Mouse (Mus musculus) neural tube, embryonic 12.5 days (tissue): ENCODE measurements at regions not wholly inside any gene's neighbourhood (a gene's known extent, or its start where the extent isn't known, plus 50 kb on each side); places are given as distances from the start of the nearest gene placed in this dataset.

ENCODE experiments used
- ATAC-seq: fragments of 200-750 bp; cut with Nextera tagmentation; 2 replicates; pipeline ENCODE4 v1.8.0; 2017; ENCODE audit warnings: low read depth, mild to moderate bottlenecking, moderate TSS enrichment, moderate library complexity; ENCODE audit not compliant: low FRiP score
- H3K27ac ChIP-seq: fragments of 300-500 bp; sonication (generic); 2 replicates; pipeline ENCODE4 v1.5.1; 2016
- H3K27me3 ChIP-seq: fragments of 300-500 bp; sonication (generic); replicated peaks from 2 replicates; pipeline ENCODE4 v1.6.1; 2016; ENCODE audit warnings: mild to moderate bottlenecking
- H3K36me3 ChIP-seq: fragments of 300-500 bp; sonication (generic); 2 replicates; pipeline ENCODE4 v1.6.1; 2016; ENCODE audit warnings: mild to moderate bottlenecking
- H3K4me1 ChIP-seq: fragments of 300-500 bp; sonication (generic); 2 replicates; pipeline ENCODE4 v1.6.1; 2016
- H3K4me2 ChIP-seq: fragments of 300-500 bp; sonication (generic); replicated peaks from 2 replicates; pipeline ENCODE4 v1.6.1; 2016; ENCODE audit warnings: mild to moderate bottlenecking
- H3K4me3 ChIP-seq: fragments of 300-500 bp; sonication (generic); 2 replicates; pipeline ENCODE4 v1.5.1; 2016
- H3K9ac ChIP-seq: fragments of 300-500 bp; sonication (generic); 2 replicates; pipeline ENCODE4 v1.6.1; 2016; ENCODE audit warnings: mild to moderate bottlenecking
- H3K9me3 ChIP-seq: fragments of 300-500 bp; sonication (generic); 2 replicates; pipeline ENCODE4 v1.6.1; 2016; ENCODE audit warnings: mild to moderate bottlenecking
- WGBS: fragments of 180-500 bp; shearing (Covaris S2); methylation state at CpG from one replicate; pipeline ENCODE4 v1.1.7; 2016; 5-methylcytosine and 5-hydroxymethylcytosine counted together

- Histone ChIP-seq H3K4me3 (no peak overlapping the region), H3K27me3 (no peaks in the 10 kb centered on the region), H3K4me2 (no peak overlapping the region), H3K9ac (no peak overlapping the region), H3K27ac (peak overlapping the region; percentile 1; the same call in 1 of the 2 replicates), H3K4me1 (peaks cover 17% of the 10 kb centered on the region; the same call in 1 of the 2 replicates), H3K9me3 (no peaks in the 10 kb centered on the region), H3K36me3 (no peaks in the 10 kb centered on the region)
- WGBS: 39% methylated on average over 8 of the region's 8 CpGs
- ATAC-seq: peak; percentile 65
Measured at GRCm38 (mm10) chr17:78023507-78024355, 176.3 kb upstream of the Crim1 start.

GRCm38 (mm10) chr17:78024356-78024723 lies 175.7 kb upstream of the Crim1 start:
- peaks cover 17% of the 10 kb centered on the region; the same call in 1 of the 2 replicates for H3K4me1 ChIP-seq
- no peaks in the 10 kb centered on the region for H3K27me3 ChIP-seq
- H3K9me3 ChIP-seq: no peaks in the 10 kb centered on the region
- 54% methylated on average over 3 of the region's 3 CpGs for WGBS
- peak overlapping the region; percentile 1; the same call in 1 of the 2 replicates for H3K27ac ChIP-seq
- H3K4me3 ChIP-seq: no peak overlapping the region
- H3K9ac ChIP-seq: no peak overlapping the region
- no peak overlapping the region for H3K4me2 ChIP-seq
- no peaks in the 10 kb centered on the region for H3K36me3 ChIP-seq
- ATAC-seq: peak; percentile 52

GRCm38 (mm10) chr17:78025294-78025693 lies 174.8 kb upstream of the Crim1 start:
- no peak overlapping the region for H3K4me2 ChIP-seq
- H3K36me3 ChIP-seq: no peaks in the 10 kb centered on the region
- WGBS: 33% methylated on average over 7 of the region's 7 CpGs
- no peak overlapping the region for H3K9ac ChIP-seq
- H3K27ac ChIP-seq: no peak overlapping the region
- no peak for ATAC-seq
- H3K27me3 ChIP-seq: no peaks in the 10 kb centered on the region
- H3K4me1 ChIP-seq: peaks cover 17% of the 10 kb centered on the region; the same call in 1 of the 2 replicates
- no peak overlapping the region for H3K4me3 ChIP-seq
- H3K9me3 ChIP-seq: no peaks in the 10 kb centered on the region

GRCm38 (mm10) chr17:78035648-78036047 lies 164.4 kb upstream of the Crim1 start:
- H3K4me2 ChIP-seq: no peak overlapping the region
- H3K27ac ChIP-seq: no peak overlapping the region
- no peaks in the 10 kb centered on the region for H3K4me1 ChIP-seq
- no peak overlapping the region for H3K9ac ChIP-seq
- H3K27me3 ChIP-seq: no peaks in the 10 kb centered on the region
- no peak overlapping the region for H3K4me3 ChIP-seq
- ATAC-seq: no peak
- no peaks in the 10 kb centered on the region for H3K9me3 ChIP-seq
- WGBS: 81% methylated on average over 3 of the region's 3 CpGs
- no peaks in the 10 kb centered on the region for H3K36me3 ChIP-seq

- Histone ChIP-seq H3K4me3 (no peak overlapping the region), H3K36me3 (no peaks in the 10 kb centered on the region), H3K9ac (no peak overlapping the region), H3K4me1 (no peaks in the 10 kb centered on the region), H3K4me2 (no peak overlapping the region), H3K27ac (no peak overlapping the region), H3K27me3 (no peaks in the 10 kb centered on the region), H3K9me3 (no peaks in the 10 kb centered on the region)
- 69% methylated on average over 1 of the region's 1 CpGs for WGBS
- ATAC-seq: no peak
Measured at GRCm38 (mm10) chr17:78040338-78040737, 159.7 kb upstream of the Crim1 start.

GRCm38 (mm10) chr17:78041204-78041603 lies 158.8 kb upstream of the Crim1 start:
- Histone ChIP-seq H3K4me1 (no peaks in the 10 kb centered on the region), H3K27me3 (no peaks in the 10 kb centered on the region), H3K4me3 (no peak overlapping the region), H3K9me3 (no peaks in the 10 kb centered on the region), H3K36me3 (no peaks in the 10 kb centered on the region), H3K27ac (no peak overlapping the region), H3K4me2 (no peak overlapping the region), H3K9ac (no peak overlapping the region)
- ATAC-seq: no peak
- WGBS: 80% methylated on average over 4 of the region's 4 CpGs

GRCm38 (mm10) chr17:78049766-78050165 lies 150.3 kb upstream of the Crim1 start:
- no peaks in the 10 kb centered on the region for H3K27me3 ChIP-seq
- no peaks in the 10 kb centered on the region for H3K4me1 ChIP-seq
- H3K27ac ChIP-seq: no peak overlapping the region
- H3K4me2 ChIP-seq: no peak overlapping the region
- H3K9me3 ChIP-seq: no peaks in the 10 kb centered on the region
- 89% methylated on average over 9 of the region's 9 CpGs for WGBS
- no peak overlapping the region for H3K4me3 ChIP-seq
- no peak for ATAC-seq
- no peaks in the 10 kb centered on the region for H3K36me3 ChIP-seq
- no peak overlapping the region for H3K9ac ChIP-seq

GRCm38 (mm10) chr17:78050203-78050602 lies 149.8 kb upstream of the Crim1 start:
- H3K9me3 ChIP-seq: no peaks in the 10 kb centered on the region
- ATAC-seq: no peak
- H3K27me3 ChIP-seq: no peaks in the 10 kb centered on the region
- no peak overlapping the region for H3K9ac ChIP-seq
- H3K36me3 ChIP-seq: no peaks in the 10 kb centered on the region
- H3K4me2 ChIP-seq: no peak overlapping the region
- H3K4me3 ChIP-seq: no peak overlapping the region
- H3K27ac ChIP-seq: no peak overlapping the region
- H3K4me1 ChIP-seq: no peaks in the 10 kb centered on the region
- 91% methylated on average over 7 of the region's 7 CpGs for WGBS

- H3K9me3 ChIP-seq: no peaks in the 10 kb centered on the region
- H3K27ac ChIP-seq: no peak overlapping the region
- H3K4me2 ChIP-seq: no peak overlapping the region
- no peak for ATAC-seq
- H3K27me3 ChIP-seq: no peaks in the 10 kb centered on the region
- no peaks in the 10 kb centered on the region for H3K4me1 ChIP-seq
- no peak overlapping the region for H3K9ac ChIP-seq
- H3K36me3 ChIP-seq: no peaks in the 10 kb centered on the region
- no peak overlapping the region for H3K4me3 ChIP-seq
Measured at GRCm38 (mm10) chr17:78075892-78076291, 124.2 kb upstream of the Crim1 start.

GRCm38 (mm10) chr17:78078381-78078780 lies 121.7 kb upstream of the Crim1 start:
- Histone ChIP-seq H3K36me3 (no peaks in the 10 kb centered on the region), H3K4me2 (no peak overlapping the region), H3K4me1 (no peaks in the 10 kb centered on the region), H3K9me3 (no peaks in the 10 kb centered on the region), H3K27ac (no peak overlapping the region), H3K9ac (no peak overlapping the region), H3K27me3 (no peaks in the 10 kb centered on the region), H3K4me3 (no peak overlapping the region)
- WGBS: 67% methylated on average over 1 of the region's 1 CpGs
- ATAC-seq: no peak

GRCm38 (mm10) chr17:78084419-78084818 lies 115.6 kb upstream of the Crim1 start:
- 34% methylated on average over 4 of the region's 4 CpGs for WGBS
- Histone ChIP-seq H3K9ac (no peak overlapping the region), H3K9me3 (no peaks in the 10 kb centered on the region), H3K4me1 (no peaks in the 10 kb centered on the region), H3K27ac (no peak overlapping the region), H3K4me3 (no peak overlapping the region), H3K36me3 (no peaks in the 10 kb centered on the region), H3K4me2 (no peak overlapping the region), H3K27me3 (no peaks in the 10 kb centered on the region)
- ATAC-seq: no peak

GRCm38 (mm10) chr17:78086963-78087362 lies 113.1 kb upstream of the Crim1 start:
- no peak overlapping the region for H3K4me2 ChIP-seq
- H3K4me3 ChIP-seq: no peak overlapping the region
- no peaks in the 10 kb centered on the region for H3K36me3 ChIP-seq
- no peak for ATAC-seq
- H3K9me3 ChIP-seq: no peaks in the 10 kb centered on the region
- no peaks in the 10 kb centered on the region for H3K4me1 ChIP-seq
- no peak overlapping the region for H3K27ac ChIP-seq
- WGBS: 81% methylated on average over 8 of the region's 8 CpGs
- no peak overlapping the region for H3K9ac ChIP-seq
- no peaks in the 10 kb centered on the region for H3K27me3 ChIP-seq

GRCm38 (mm10) chr17:78097699-78098098 lies 102.3 kb upstream of the Crim1 start:
- no peak for ATAC-seq

More at GRCm38 (mm10) chr17:78097699-78098098, 102.3 kb upstream of the Crim1 start:
- H3K4me3 ChIP-seq: no peak overlapping the region
- no peaks in the 10 kb centered on the region for H3K27me3 ChIP-seq
- no peak overlapping the region for H3K9ac ChIP-seq
- H3K36me3 ChIP-seq: no peaks in the 10 kb centered on the region
- H3K4me2 ChIP-seq: no peak overlapping the region
- no peaks in the 10 kb centered on the region for H3K9me3 ChIP-seq
- 17% methylated on average over 1 of the region's 1 CpGs for WGBS
- H3K4me1 ChIP-seq: no peaks in the 10 kb centered on the region
- H3K27ac ChIP-seq: no peak overlapping the region
